Mouse (Mus musculus): Measurements from ENCODE around the gene Spag9.

DNA sequence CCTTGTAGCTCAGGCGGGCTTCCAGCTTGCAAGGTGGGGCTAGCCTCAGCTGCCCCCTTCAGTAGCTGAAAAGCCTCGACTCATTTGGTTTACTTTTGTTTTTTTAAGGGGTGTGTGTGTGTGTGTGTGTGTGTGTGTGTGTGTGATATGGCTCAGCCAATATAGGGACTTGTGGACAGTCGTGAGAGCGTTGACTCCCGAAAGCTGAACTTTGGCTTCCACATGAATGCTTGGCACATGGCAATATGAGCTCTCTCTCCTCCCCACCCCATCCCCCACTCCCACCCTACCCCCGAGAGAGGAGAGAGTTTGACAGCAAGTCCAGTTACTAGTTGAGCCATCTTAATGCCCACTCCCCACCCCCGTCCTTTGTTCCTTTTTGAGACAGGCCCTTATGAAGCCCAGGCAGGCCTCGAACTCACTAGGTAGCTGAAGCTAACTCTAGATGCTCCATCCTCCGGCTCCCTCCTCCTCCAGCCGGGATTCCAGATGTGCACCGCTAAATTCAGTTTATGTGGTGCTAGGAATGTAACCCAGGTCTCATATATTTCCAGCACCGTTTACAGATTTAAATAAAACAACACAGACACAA is 152.3 kb downstream of the Spag9 start:
- TF ChIP-seq GATA1 (IDR thresholded peaks at IDR 0.05; ENCODE audit: low read length), result no peak
- no peak for TF ChIP-seq TAL1 (IDR thresholded peaks at IDR 0.05; ENCODE audit: low read length)

All from erythroblast, embryonic 14.5 days (primary cell).